Mouse (Mus musculus): ENCODE results near the gene Arhgef28. TPM values are rescaled to one million over a fixed set of nuclear protein-coding genes. Genes with fewer than 3 reads are reported as not detected.

Gene Arhgef28
- polyA plus RNA-seq, 1 experiment from 2014 or later, result 18.2 TPM

DNA sequence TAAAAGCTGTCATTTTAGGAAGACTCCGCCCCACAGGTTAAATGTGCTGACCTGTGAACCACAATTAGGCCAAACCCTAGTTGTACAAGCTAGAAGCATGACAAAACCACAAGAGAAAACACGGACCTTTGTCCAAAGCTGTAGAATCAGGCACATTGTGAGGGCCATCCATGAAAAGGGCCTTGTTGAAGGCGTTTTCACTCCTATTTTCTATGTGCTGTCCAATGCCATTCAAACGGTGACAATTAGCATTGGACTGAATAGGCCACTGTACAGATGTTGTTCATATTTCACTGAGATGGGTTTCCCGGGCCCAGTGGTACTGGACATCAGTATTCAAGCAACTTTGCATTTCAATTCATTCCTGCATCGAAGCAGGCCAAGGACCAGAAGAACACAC lies 33.2 kb downstream of the Arhgef28 start:
- 86% methylated on average over 6 of the region's 6 CpGs for WGBS
- no peaks in the 10 kb centered on the region for H3K36me3 ChIP-seq (ENCODE audit: control insufficient read depth, insufficient read depth, low read length)
- H3K9ac ChIP-seq (ENCODE audit: low read length), result no peak overlapping the region
- no peak overlapping the region for H3K4me2 ChIP-seq (ENCODE audit: low read length)
- no peaks in the 10 kb centered on the region for H3K27me3 ChIP-seq (replicated peaks; ENCODE audit: control insufficient read depth, insufficient read depth, low read length)
- H3K4me1 ChIP-seq (replicated peaks; ENCODE audit: control insufficient read depth, insufficient read depth, low read length), result 0 out of 2 replicates have a peak, but pooled peaks cover 7% of the 10 kb centered on the region
- H3K9me3 ChIP-seq (ENCODE audit: control insufficient read depth, low read length), result no peaks in the 10 kb centered on the region
- no peak overlapping the region for H3K27ac ChIP-seq (ENCODE audit: low read depth)
- H3K4me3 ChIP-seq (ENCODE audit: low read depth, low read length), result no peak overlapping the region
- no peak for ATAC-seq (replicated peaks; ENCODE audit: low FRiP score, low TSS enrichment, low read depth)
- no peak for DNase-seq (ENCODE audit: low spot score)

- Histone ChIP-seq H3K27ac (ENCODE audit: low read depth) (no peak overlapping the region), H3K9ac (ENCODE audit: low read length) (no peak overlapping the region)
- ATAC-seq (replicated peaks; ENCODE audit: low FRiP score, low TSS enrichment, low read depth), result no peak
Measured at GRCm38 (mm10) chr13:98172365-98172764, 33.9 kb downstream of the Arhgef28 start.

DNA sequence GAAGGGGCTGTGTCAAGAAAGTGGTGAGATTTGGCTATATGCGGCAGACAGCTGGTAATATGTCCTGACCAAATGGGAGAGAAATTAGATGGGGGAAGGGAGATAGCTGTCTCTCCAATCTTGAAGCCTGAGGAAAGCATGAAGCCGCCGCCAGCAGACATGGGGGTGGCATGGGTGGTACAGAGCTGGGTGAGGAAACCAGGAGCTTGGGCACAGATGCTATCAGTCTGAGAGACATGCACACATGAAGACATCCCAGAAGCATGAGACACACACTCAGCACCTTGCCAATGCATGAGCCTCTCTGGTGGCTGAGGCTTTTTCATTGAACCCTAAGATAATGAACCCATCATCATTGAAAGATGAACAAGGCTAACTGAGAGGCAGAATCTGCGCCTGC lies 34.5 kb downstream of the Arhgef28 start:
- no peaks in the 10 kb centered on the region for H3K27me3 ChIP-seq (replicated peaks; ENCODE audit: control insufficient read depth, insufficient read depth, low read length)
- no peak overlapping the region for H3K27ac ChIP-seq (ENCODE audit: low read depth)
- no peaks in the 10 kb centered on the region for H3K9me3 ChIP-seq (ENCODE audit: control insufficient read depth, low read length)
- H3K36me3 ChIP-seq (ENCODE audit: control insufficient read depth, insufficient read depth, low read length), result no peaks in the 10 kb centered on the region
- 90% methylated on average over 4 of the region's 4 CpGs for WGBS
- no peak overlapping the region for H3K4me3 ChIP-seq (ENCODE audit: low read depth, low read length)
- DNase-seq (ENCODE audit: low spot score) (no peak), ATAC-seq (replicated peaks; ENCODE audit: low FRiP score, low TSS enrichment, low read depth) (no peak)
- H3K4me2 ChIP-seq (ENCODE audit: low read length), result no peak overlapping the region
- no peak overlapping the region for H3K9ac ChIP-seq (ENCODE audit: low read length)
- 0 out of 2 replicates have a peak, but pooled peaks cover 7% of the 10 kb centered on the region for H3K4me1 ChIP-seq (replicated peaks; ENCODE audit: control insufficient read depth, insufficient read depth, low read length)

More at GRCm38 (mm10) chr13:98172365-98172764, 33.9 kb downstream of the Arhgef28 start:
- no peaks in the 10 kb centered on the region for H3K27me3 ChIP-seq (replicated peaks; ENCODE audit: control insufficient read depth, insufficient read depth, low read length)
- 62% methylated on average over 11 of the region's 11 CpGs for WGBS
- H3K4me1 ChIP-seq (replicated peaks; ENCODE audit: control insufficient read depth, insufficient read depth, low read length), result 0 out of 2 replicates have a peak, but pooled peaks cover 7% of the 10 kb centered on the region
- no peak for DNase-seq (ENCODE audit: low spot score)
- no peaks in the 10 kb centered on the region for H3K9me3 ChIP-seq (ENCODE audit: control insufficient read depth, low read length)
- H3K4me2 ChIP-seq (ENCODE audit: low read length), result no peak overlapping the region
- H3K36me3 ChIP-seq (ENCODE audit: control insufficient read depth, insufficient read depth, low read length), result no peaks in the 10 kb centered on the region
- no peak overlapping the region for H3K4me3 ChIP-seq (ENCODE audit: low read depth, low read length)

- H3K4me1 ChIP-seq (replicated peaks; ENCODE audit: control insufficient read depth, insufficient read depth, low read length), result 0 out of 2 replicates have a peak, but pooled peaks cover 7% of the 10 kb centered on the region
- no peak overlapping the region for H3K4me3 ChIP-seq (ENCODE audit: low read depth, low read length)
- WGBS, result 89% methylated on average over 12 of the region's 12 CpGs
- ATAC-seq (replicated peaks; ENCODE audit: low FRiP score, low TSS enrichment, low read depth) (no peak), DNase-seq (ENCODE audit: low spot score) (no peak)
- no peaks in the 10 kb centered on the region for H3K9me3 ChIP-seq (ENCODE audit: control insufficient read depth, low read length)
- no peaks in the 10 kb centered on the region for H3K36me3 ChIP-seq (ENCODE audit: control insufficient read depth, insufficient read depth, low read length)
- H3K4me2 ChIP-seq (ENCODE audit: low read length), result no peak overlapping the region
- H3K9ac ChIP-seq (ENCODE audit: low read length), result no peak overlapping the region
- no peaks in the 10 kb centered on the region for H3K27me3 ChIP-seq (replicated peaks; ENCODE audit: control insufficient read depth, insufficient read depth, low read length)
- H3K27ac ChIP-seq (ENCODE audit: low read depth), result no peak overlapping the region
Measured at GRCm38 (mm10) chr13:98171257-98171656, 35.0 kb downstream of the Arhgef28 start.

- no peaks in the 10 kb centered on the region for H3K9me3 ChIP-seq (ENCODE audit: control insufficient read depth, low read length)
- no peak overlapping the region for H3K27ac ChIP-seq (ENCODE audit: low read depth)
- 81% methylated on average over 6 of the region's 6 CpGs for WGBS
- no peaks in the 10 kb centered on the region for H3K36me3 ChIP-seq (ENCODE audit: control insufficient read depth, insufficient read depth, low read length)
- H3K4me2 ChIP-seq (ENCODE audit: low read length), result no peak overlapping the region
- no peak overlapping the region for H3K9ac ChIP-seq (ENCODE audit: low read length)
- ATAC-seq (replicated peaks; ENCODE audit: low FRiP score, low TSS enrichment, low read depth) (no peak), DNase-seq (ENCODE audit: low spot score) (no peak)
- no peaks in the 10 kb centered on the region for H3K4me1 ChIP-seq (replicated peaks; ENCODE audit: control insufficient read depth, insufficient read depth, low read length)
- H3K4me3 ChIP-seq (ENCODE audit: low read depth, low read length), result no peak overlapping the region
- no peaks in the 10 kb centered on the region for H3K27me3 ChIP-seq (replicated peaks; ENCODE audit: control insufficient read depth, insufficient read depth, low read length)
Measured at GRCm38 (mm10) chr13:98164878-98165277, 41.4 kb downstream of the Arhgef28 start.

DNA sequence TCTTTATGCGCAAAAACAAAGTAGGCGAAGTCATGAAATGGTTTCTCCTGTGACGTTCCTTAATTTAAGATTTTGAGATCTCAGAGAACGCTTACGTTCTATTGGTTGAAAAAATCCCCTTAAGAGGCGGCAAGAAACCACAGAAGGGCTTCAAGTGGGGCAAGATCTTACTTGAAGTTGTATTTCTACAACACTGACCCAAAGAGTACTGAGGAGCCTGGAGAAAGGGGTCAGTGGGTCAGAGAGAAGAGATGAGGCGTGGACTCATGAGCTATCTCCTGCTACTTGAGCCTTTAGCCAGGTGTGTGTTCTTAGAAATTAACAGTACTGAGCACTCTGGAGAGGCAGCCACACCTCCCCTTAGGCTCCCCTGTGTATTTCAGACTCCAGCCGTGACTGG lies 44.7 kb downstream of the Arhgef28 start:
- H3K4me2 ChIP-seq (ENCODE audit: low read length), result no peak overlapping the region
- no peak overlapping the region for H3K4me3 ChIP-seq (ENCODE audit: low read depth, low read length)
- H3K9me3 ChIP-seq (ENCODE audit: control insufficient read depth, low read length), result no peaks in the 10 kb centered on the region
- H3K27me3 ChIP-seq (replicated peaks; ENCODE audit: control insufficient read depth, insufficient read depth, low read length), result no peaks in the 10 kb centered on the region
- ATAC-seq (replicated peaks; ENCODE audit: low FRiP score, low TSS enrichment, low read depth) (no peak), DNase-seq (ENCODE audit: low spot score) (no peak)
- no peaks in the 10 kb centered on the region for H3K4me1 ChIP-seq (replicated peaks; ENCODE audit: control insufficient read depth, insufficient read depth, low read length)
- no peaks in the 10 kb centered on the region for H3K36me3 ChIP-seq (ENCODE audit: control insufficient read depth, insufficient read depth, low read length)
- WGBS, result 92% methylated on average over 8 of the region's 8 CpGs
- no peak overlapping the region for H3K27ac ChIP-seq (ENCODE audit: low read depth)
- H3K9ac ChIP-seq (ENCODE audit: low read length), result no peak overlapping the region

GRCm38 (mm10) chr13:98156656-98157055 lies 49.6 kb downstream of the Arhgef28 start:
- H3K4me1 ChIP-seq (replicated peaks; ENCODE audit: control insufficient read depth, insufficient read depth, low read length), result no peaks in the 10 kb centered on the region
- no peak for ATAC-seq (replicated peaks; ENCODE audit: low FRiP score, low TSS enrichment, low read depth)
- H3K4me3 ChIP-seq (ENCODE audit: low read depth, low read length), result no peak overlapping the region
- no peak overlapping the region for H3K27ac ChIP-seq (ENCODE audit: low read depth)
- no peak overlapping the region for H3K9ac ChIP-seq (ENCODE audit: low read length)
- no peaks in the 10 kb centered on the region for H3K27me3 ChIP-seq (replicated peaks; ENCODE audit: control insufficient read depth, insufficient read depth, low read length)
- no peaks in the 10 kb centered on the region for H3K9me3 ChIP-seq (ENCODE audit: control insufficient read depth, low read length)
- H3K36me3 ChIP-seq (ENCODE audit: control insufficient read depth, insufficient read depth, low read length), result no peaks in the 10 kb centered on the region
- no peak for DNase-seq (ENCODE audit: low spot score)
- no peak overlapping the region for H3K4me2 ChIP-seq (ENCODE audit: low read length)
- WGBS, result 57% methylated on average over 7 of the region's 7 CpGs

DNA sequence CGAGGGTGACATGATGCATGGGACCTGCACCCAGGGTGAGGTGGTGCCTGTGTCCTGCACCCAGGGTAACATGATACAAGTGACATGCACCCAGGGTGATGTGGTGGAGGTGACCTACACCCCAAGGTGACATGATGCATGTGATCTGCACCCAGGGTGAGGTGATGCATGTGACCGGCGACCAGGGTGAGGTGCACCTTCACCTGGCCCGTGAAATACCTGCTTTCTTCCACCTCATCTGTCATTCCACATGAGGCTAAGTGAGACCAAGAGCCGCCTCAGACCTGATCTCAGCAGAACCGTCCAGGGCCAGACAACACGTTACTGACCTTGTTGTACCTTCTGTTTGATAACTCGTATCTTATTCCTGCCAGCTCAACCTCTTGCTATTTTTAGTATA lies 53.5 kb downstream of the Arhgef28 start:
- Histone ChIP-seq H3K4me3 (ENCODE audit: low read depth, low read length) (no peak overlapping the region), H3K4me2 (ENCODE audit: low read length) (no peak overlapping the region), H3K27ac (ENCODE audit: low read depth) (no peak overlapping the region), H3K9ac (ENCODE audit: low read length) (no peak overlapping the region), H3K27me3 (replicated peaks; ENCODE audit: control insufficient read depth, insufficient read depth, low read length) (no peaks in the 10 kb centered on the region), H3K36me3 (ENCODE audit: control insufficient read depth, insufficient read depth, low read length) (no peaks in the 10 kb centered on the region), H3K9me3 (ENCODE audit: control insufficient read depth, low read length) (no peaks in the 10 kb centered on the region), H3K4me1 (replicated peaks; ENCODE audit: control insufficient read depth, insufficient read depth, low read length) (no peaks in the 10 kb centered on the region)
- ATAC-seq (replicated peaks; ENCODE audit: low FRiP score, low TSS enrichment, low read depth) (no peak), DNase-seq (ENCODE audit: low spot score) (no peak)
- 86% methylated on average over 8 of the region's 8 CpGs for WGBS

GRCm38 (mm10) chr13:98147532-98147931 lies 58.7 kb downstream of the Arhgef28 start:
- Histone ChIP-seq H3K9ac (ENCODE audit: low read length) (no peak overlapping the region), H3K4me2 (ENCODE audit: low read length) (no peak overlapping the region)

More at GRCm38 (mm10) chr13:98147532-98147931, 58.7 kb downstream of the Arhgef28 start:
- no peak for DNase-seq (ENCODE audit: low spot score)
- H3K9me3 ChIP-seq (ENCODE audit: control insufficient read depth, low read length), result no peaks in the 10 kb centered on the region
- H3K4me1 ChIP-seq (replicated peaks; ENCODE audit: control insufficient read depth, insufficient read depth, low read length), result no peaks in the 10 kb centered on the region
- no peak overlapping the region for H3K27ac ChIP-seq (ENCODE audit: low read depth)
- no peaks in the 10 kb centered on the region for H3K27me3 ChIP-seq (replicated peaks; ENCODE audit: control insufficient read depth, insufficient read depth, low read length)
- H3K36me3 ChIP-seq (ENCODE audit: control insufficient read depth, insufficient read depth, low read length), result no peaks in the 10 kb centered on the region
- no peak overlapping the region for H3K4me3 ChIP-seq (ENCODE audit: low read depth, low read length)
- no peak for ATAC-seq (replicated peaks; ENCODE audit: low FRiP score, low TSS enrichment, low read depth)
- WGBS, result 74% methylated on average over 5 of the region's 5 CpGs

Data from intestine, embryonic 14.5 days (tissue).